14 mouse cellular contexts compared by ENCODE assay signal in the genomic region with DNA sequence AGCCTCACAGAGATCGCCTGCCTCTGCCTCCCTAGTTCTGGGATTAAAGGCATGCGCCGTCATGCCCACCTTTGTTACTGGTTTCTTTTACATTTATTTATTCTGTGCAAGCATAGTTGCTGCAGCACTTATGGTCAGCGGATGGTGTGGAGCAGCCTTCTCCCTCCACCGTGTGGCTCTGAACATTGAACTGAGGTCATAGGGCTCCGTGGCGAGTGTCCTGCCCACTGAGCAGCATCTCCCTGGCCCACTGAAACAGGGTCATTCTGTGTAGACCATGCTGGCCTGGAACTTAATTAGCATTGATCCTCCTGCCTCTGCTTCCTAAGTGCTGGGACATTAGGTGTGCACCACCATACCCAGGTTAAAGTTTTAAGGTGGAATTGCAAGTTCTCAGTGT. TPM values are rescaled to one million over a fixed set of nuclear protein-coding genes. Genes with fewer than 3 reads are reported as not detected.
DNase-seq lines count a peak whose midpoint lies in the region; ATAC-seq and TF ChIP-seq lines count a peak whose summit lies in the region.
"Had no signal": no experiment of that assay in that cellular context is flagged by ENCODE, and none has a peak within 500 bp of the region (broad histone marks: within the 10 kb centered on the region; RNA-seq: fewer than 3 reads in every experiment).

No protein-coding gene starts in this region.

- H3K4me2 ChIP-seq in heart, embryonic 13.5 days = peak overlapping the region; percentile 92
- H3K4me2 ChIP-seq in liver, postnatal 0 days (ENCODE audit: low read depth, low read length) = 0 out of 2 replicates have a peak overlapping the region, but pooled peaks have one; percentile 22
- H3K4me2 ChIP-seq: midbrain, embryonic 12.5 days had no signal

- ATAC-seq in heart, embryonic 13.5 days (ENCODE audit: extremely low read depth, insufficient number of reproducible peaks, low FRiP score, low TSS enrichment) = no peak
- no peak for ATAC-seq in liver, postnatal 0 days
- ATAC-seq: CD4-positive, CD25-positive, alpha-beta regulatory T cell, adult 4 months; Patski had no signal

- peaks cover 86% of the 10 kb centered on the region for H3K4me1 ChIP-seq in heart, embryonic 13.5 days
- H3K4me1 ChIP-seq in liver, postnatal 0 days (ENCODE audit: insufficient read depth) = peaks cover 83% of the 10 kb centered on the region

- H3K27me3 ChIP-seq in heart, embryonic 13.5 days (replicated peaks) = no peaks in the 10 kb centered on the region
- no peaks in the 10 kb centered on the region for H3K27me3 ChIP-seq in liver, postnatal 0 days (ENCODE audit: insufficient read depth, low read length)
- H3K27me3 ChIP-seq: lung, embryonic 15.5 days; midbrain, embryonic 12.5 days; Patski had no signal

- TF ChIP-seq EP300 in liver, postnatal 0 days (IDR thresholded peaks at IDR 0.05; ENCODE audit: low read depth) = no peak

- H3K36me3 ChIP-seq in heart, embryonic 13.5 days = peaks cover 52% of the 10 kb centered on the region
- H3K36me3 ChIP-seq in liver, postnatal 0 days (replicated peaks; ENCODE audit: insufficient read depth, low read length) = peaks cover 43% of the 10 kb centered on the region

- no peak for TF ChIP-seq CTCF in layer of hippocampus, adult 2 months (conservative IDR thresholded peaks at IDR 0.05)
- TF ChIP-seq CTCF in liver, postnatal 0 days (IDR thresholded peaks at IDR 0.05; ENCODE audit: low read depth) = no peak

- 0 out of 2 replicates have a peak overlapping the region, but pooled peaks have one; percentile 6 for H3K27ac ChIP-seq in heart, embryonic 13.5 days (replicated peaks)
- peak overlapping the region; percentile 86 for H3K27ac ChIP-seq in layer of hippocampus, adult 2 months
- H3K27ac ChIP-seq in liver, postnatal 0 days (ENCODE audit: low read depth) = no peak overlapping the region
- H3K27ac ChIP-seq: left cerebral cortex, adult 2 months; lung, embryonic 15.5 days; midbrain, embryonic 12.5 days had no signal

- DNase-seq in heart, adult 8-10 months (ENCODE audit: low spot score) = no peak
- DNase-seq in layer of hippocampus, adult 2 months (ENCODE audit: low spot score in 2 of 2) = no peak
- DNase-seq in layer of hippocampus, adult 11-12 months (ENCODE audit: low spot score) = no peak
- peak; percentile 60 to 63 for DNase-seq in kidney, postnatal 36 days
- no peak for DNase-seq in liver, postnatal 0 days
- DNase-seq in spleen, postnatal 10 days (ENCODE audit: low spot score in 2 of 2) = no peak
- DNase-seq: right cerebral cortex, postnatal 4 days; thymus, postnatal 36 days had no signal

- 0 out of 2 replicates have a peak overlapping the region, but pooled peaks have one; percentile 92 for H3K4me3 ChIP-seq in heart, embryonic 13.5 days
- H3K4me3 ChIP-seq in layer of hippocampus, adult 2 months = peak overlapping the region; percentile 93
- H3K4me3 ChIP-seq in liver, postnatal 0 days (ENCODE audit: low read depth, low read length) = no peak overlapping the region
- H3K4me3 ChIP-seq: left cerebral cortex, adult 2 months; lung, embryonic 15.5 days; midbrain, embryonic 12.5 days had no signal

- H3K9me3 ChIP-seq in heart, embryonic 13.5 days = no peaks in the 10 kb centered on the region
- H3K9me3 ChIP-seq in liver, postnatal 0 days (ENCODE audit: low read length) = no peaks in the 10 kb centered on the region
- H3K9me3 ChIP-seq: lung, embryonic 15.5 days; midbrain, embryonic 12.5 days had no signal

- 79% methylated on average over 7 of the region's 7 CpGs for WGBS in heart, embryonic 13.5 days
- 82% methylated on average over 7 of the region's 7 CpGs for WGBS in liver, postnatal 0 days (ENCODE audit: insufficient replicate concordance)

- H3K9ac ChIP-seq in heart, embryonic 13.5 days = peak overlapping the region; percentile 96
- H3K9ac ChIP-seq in liver, postnatal 0 days (replicated peaks) = 0 out of 2 replicates have a peak overlapping the region, but pooled peaks have one; percentile 69
- H3K9ac ChIP-seq: lung, embryonic 15.5 days had no signal

RNA-seq across cellular contexts. Expression of a gene that starts 4.0 kb away (rescaled TPM):
- 70.0 and 72.4 TPM in 2 replicates for polyA plus RNA-seq in heart, embryonic 13.5 days (2015; fragmentation: Nextera tagmentation; extraction: Ambion mirVana)
- 10 to 100 TPM; 88.7 to 99.1 (median 92.3) TPM for total RNA-seq in heart, adult 8-10 months (2022)
- total RNA-seq in layer of hippocampus, adult 2 months (2021) = 10 to 100 TPM; 80.2 to 82.3 TPM
- 36.4 and 36.9 TPM in 2 replicates for polyA plus RNA-seq in liver, postnatal 0 days (2015; fragmentation: Nextera tagmentation; extraction: Ambion mirVana)

RNA-seq across cellular contexts. Expression of a gene that starts 25.7 kb away (rescaled TPM):
- polyA plus RNA-seq in heart, embryonic 13.5 days (2015; fragmentation: Nextera tagmentation; extraction: Ambion mirVana) = 0.45 and 0.60 TPM in 2 replicates
- total RNA-seq in heart, adult 8-10 months (2022) = 10 to 100 TPM; 14.7 to 17.1 (median 15.4) TPM
- 1 to 10 TPM; 5.0 to 5.6 TPM for total RNA-seq in layer of hippocampus, adult 2 months (2021)
- polyA plus RNA-seq in liver, postnatal 0 days (2015; fragmentation: Nextera tagmentation; extraction: Ambion mirVana) = 0.27 and 0.35 TPM in 2 replicates

RNA-seq across cellular contexts. Expression of a gene that starts 39.1 kb away (rescaled TPM):
- polyA plus RNA-seq in heart, embryonic 13.5 days (2015; fragmentation: Nextera tagmentation; extraction: Ambion mirVana) = 6.5 and 7.1 TPM in 2 replicates
- 10 to 100 TPM; 22.3 to 28.0 (median 25.8) TPM for total RNA-seq in heart, adult 8-10 months (2022)
- total RNA-seq in layer of hippocampus, adult 2 months (2021) = 10 to 100 TPM; 32.5 to 39.0 TPM
- 3.4 and 3.8 TPM in 2 replicates for polyA plus RNA-seq in liver, postnatal 0 days (2015; fragmentation: Nextera tagmentation; extraction: Ambion mirVana)

RNA-seq across cellular contexts. Expression of a gene that starts 44.9 kb away (rescaled TPM):
- 20.7 and 21.2 TPM in 2 replicates for polyA plus RNA-seq in heart, embryonic 13.5 days (2015; fragmentation: Nextera tagmentation; extraction: Ambion mirVana)
- 10 to 100 TPM; 32.9 to 35.9 (median 34.4) TPM for total RNA-seq in heart, adult 8-10 months (2022)
- total RNA-seq in layer of hippocampus, adult 2 months (2021) = 100 to 1,000 TPM; 127 to 137 TPM
- 3.2 and 3.8 TPM in 2 replicates for polyA plus RNA-seq in liver, postnatal 0 days (2015; fragmentation: Nextera tagmentation; extraction: Ambion mirVana)

RNA-seq across cellular contexts. Expression of a gene that starts 54.2 kb away (rescaled TPM):
- 46.9 and 48.1 TPM in 2 replicates for polyA plus RNA-seq in heart, embryonic 13.5 days (2015; fragmentation: Nextera tagmentation; extraction: Ambion mirVana)
- 10 to 100 TPM in 3 of 4 experiments, 1 to 10 TPM in 1; 10.0 to 16.0 (median 12.3) TPM for total RNA-seq in heart, adult 8-10 months (2022)
- 10 to 100 TPM; 63.3 to 72.1 TPM for total RNA-seq in layer of hippocampus, adult 2 months (2021)
- polyA plus RNA-seq in liver, postnatal 0 days (2015; fragmentation: Nextera tagmentation; extraction: Ambion mirVana) = 10.0 and 11.1 TPM in 2 replicates

Comparison
In these comparisons a context has a peak if more than half of its experiments do, and no peak if none do; other contexts are left out.
1. DNase-seq: peak in kidney, postnatal 36 days (2 of 2); none in heart, adult 8-10 months (single experiment), layer of hippocampus, adult 2 months (0 of 2), layer of hippocampus, adult 11-12 months (single experiment), liver, postnatal 0 days (single experiment) and spleen, postnatal 10 days (0 of 2).